ENCODE assay signal across 8 mouse cellular contexts in the genomic region with DNA sequence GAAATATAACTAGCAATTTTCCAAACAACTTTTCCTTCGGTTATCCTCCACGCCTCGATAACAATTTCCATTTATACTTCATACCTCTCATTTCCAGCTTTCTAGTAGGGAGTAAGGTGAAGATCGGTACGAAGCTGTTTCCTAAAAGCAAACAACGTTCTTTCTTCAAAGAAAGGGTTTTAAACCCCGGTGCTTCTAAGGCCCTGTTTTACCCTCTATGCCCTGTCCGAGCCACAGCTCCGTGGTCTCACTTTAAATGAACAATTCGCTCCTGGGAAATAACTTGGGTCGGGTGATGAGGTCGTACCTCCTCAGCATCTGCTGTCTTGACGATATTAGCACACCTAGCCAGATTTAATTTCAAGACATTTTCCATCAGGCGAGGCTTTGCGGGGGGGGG. TPM values are rescaled to one million over a fixed set of nuclear protein-coding genes. Genes with fewer than 3 reads are reported as not detected.
DNase-seq lines count a peak whose midpoint lies in the region; ATAC-seq lines count a peak whose summit lies in the region.

No protein-coding gene starts in this region.

- peaks cover 13% of the 10 kb centered on the region for H3K27me3 ChIP-seq in embryonic facial prominence, embryonic 12.5 days
- H3K27me3 ChIP-seq in hindbrain, embryonic 14.5 days (ENCODE audit: control insufficient read depth, insufficient read depth, low read length) = peaks cover 50% of the 10 kb centered on the region
- H3K27me3 ChIP-seq in midbrain, embryonic 14.5 days (ENCODE audit: control insufficient read depth, insufficient read depth, low read length) = peaks cover 71% of the 10 kb centered on the region

- peak overlapping the region; percentile 88 for H3K4me2 ChIP-seq in embryonic facial prominence, embryonic 12.5 days (replicated peaks)
- H3K4me2 ChIP-seq in hindbrain, embryonic 14.5 days (replicated peaks) = peak overlapping the region; percentile 98
- H3K4me2 ChIP-seq in midbrain, embryonic 14.5 days (ENCODE audit: low read length) = peak overlapping the region; percentile 94

- peaks cover 27% of the 10 kb centered on the region for H3K4me1 ChIP-seq in embryonic facial prominence, embryonic 12.5 days
- peaks cover 32% of the 10 kb centered on the region for H3K4me1 ChIP-seq in hindbrain, embryonic 14.5 days (replicated peaks; ENCODE audit: control insufficient read depth, insufficient read depth, low read length)
- peaks cover 40% of the 10 kb centered on the region for H3K4me1 ChIP-seq in midbrain, embryonic 14.5 days (ENCODE audit: control insufficient read depth, insufficient read depth, low read length)

- H3K9me3 ChIP-seq in embryonic facial prominence, embryonic 12.5 days = no peaks in the 10 kb centered on the region
- H3K9me3 ChIP-seq in hindbrain, embryonic 14.5 days (ENCODE audit: control insufficient read depth, low read length) = no peaks in the 10 kb centered on the region
- no peaks in the 10 kb centered on the region for H3K9me3 ChIP-seq in midbrain, embryonic 14.5 days (ENCODE audit: control insufficient read depth, low read length)

- H3K36me3 ChIP-seq in embryonic facial prominence, embryonic 12.5 days = no peaks in the 10 kb centered on the region
- H3K36me3 ChIP-seq in hindbrain, embryonic 14.5 days (replicated peaks; ENCODE audit: control insufficient read depth, insufficient read depth) = no peaks in the 10 kb centered on the region
- no peaks in the 10 kb centered on the region for H3K36me3 ChIP-seq in midbrain, embryonic 14.5 days (ENCODE audit: control insufficient read depth, insufficient read depth, low read length)

- peak overlapping the region; percentile 94 for H3K9ac ChIP-seq in embryonic facial prominence, embryonic 12.5 days
- H3K9ac ChIP-seq in hindbrain, embryonic 14.5 days = peak overlapping the region; percentile 76
- peak overlapping the region; percentile 62 for H3K9ac ChIP-seq in midbrain, embryonic 14.5 days (replicated peaks; ENCODE audit: low read length)

- peak overlapping the region; percentile 77 for H3K4me3 ChIP-seq in embryonic facial prominence, embryonic 12.5 days
- peak overlapping the region; percentile 61 for H3K4me3 ChIP-seq in hindbrain, embryonic 14.5 days (replicated peaks; ENCODE audit: low read length)
- H3K4me3 ChIP-seq in midbrain, embryonic 14.5 days (replicated peaks; ENCODE audit: low read depth, low read length) = peak overlapping the region; percentile 57

- WGBS in embryonic facial prominence, embryonic 12.5 days = under 1% methylated on average over 15 of the region's 15 CpGs
- under 1% methylated on average over 15 of the region's 15 CpGs for WGBS in hindbrain, embryonic 14.5 days
- WGBS in midbrain, embryonic 14.5 days = 1% methylated on average over 15 of the region's 15 CpGs

- H3K27ac ChIP-seq in embryonic facial prominence, embryonic 12.5 days = peak overlapping the region; percentile 99
- peak overlapping the region; percentile 79 for H3K27ac ChIP-seq in hindbrain, embryonic 14.5 days
- H3K27ac ChIP-seq in midbrain, embryonic 14.5 days (replicated peaks; ENCODE audit: low read depth, low read length) = no peak overlapping the region

- peak; percentile 27 for DNase-seq in kidney, adult 9 months
- no peak for DNase-seq in kidney, adult 11 months
- DNase-seq in hindbrain, embryonic 14.5 days (ENCODE audit: low spot score) = no peak
- no peak for DNase-seq in midbrain, embryonic 14.5 days
- no peak for DNase-seq in cerebellum, adult 9-11 months
- DNase-seq in layer of hippocampus, adult 11-12 months (ENCODE audit: low spot score) = no peak

- ATAC-seq in embryonic facial prominence, embryonic 12.5 days (ENCODE audit: insufficient number of reproducible peaks, insufficient read depth, low FRiP score, low TSS enrichment) = no peak
- ATAC-seq in hindbrain, embryonic 14.5 days (ENCODE audit: low FRiP score) = no peak
- ATAC-seq in midbrain, embryonic 14.5 days (ENCODE audit: low FRiP score, low TSS enrichment) = no peak
- ATAC-seq in megakaryocyte progenitor cell, adult 5-6 weeks (replicated peaks; ENCODE audit: poor library complexity) = no peak

RNA-seq across cellular contexts. Expression of a gene that starts 2.5 kb away (rescaled TPM):
- 91.5 and 117 TPM in 2 replicates for polyA plus RNA-seq in embryonic facial prominence, embryonic 12.5 days (2016; fragmentation: Nextera tagmentation; extraction: Ambion mirVana)
- 26.6 and 29.3 TPM in 2 replicates for polyA plus RNA-seq in hindbrain, embryonic 14.5 days (2014; fragmentation: Nextera tagmentation; extraction: Ambion mirVana)
- 12.1 and 17.3 TPM in 2 replicates for polyA plus RNA-seq in midbrain, embryonic 14.5 days (2014; fragmentation: Nextera tagmentation; extraction: Ambion mirVana)
- total RNA-seq in megakaryocyte progenitor cell, adult 5-6 weeks (2015) = not detected in 2 replicates
- total RNA-seq in megakaryocyte progenitor cell, adult 5-6 weeks (2017) = not detected in 2 replicates
